Mouse (Mus musculus) gastrocnemius, postnatal 4 days (tissue): ENCODE measurements at regions not wholly inside any gene's neighbourhood (a gene's known extent, or its start where the extent isn't known, plus 50 kb on each side); places are given as distances from the start of the nearest gene placed in this dataset.

ENCODE experiments used
- DNase-seq, 2 experiments: peaks; one replicate each; pipeline ENCODE4 v3.0.0; 2021 to 2022; ENCODE audit warnings: low spot score in 2 of 2, mixed read lengths in 2 of 2

DNA sequence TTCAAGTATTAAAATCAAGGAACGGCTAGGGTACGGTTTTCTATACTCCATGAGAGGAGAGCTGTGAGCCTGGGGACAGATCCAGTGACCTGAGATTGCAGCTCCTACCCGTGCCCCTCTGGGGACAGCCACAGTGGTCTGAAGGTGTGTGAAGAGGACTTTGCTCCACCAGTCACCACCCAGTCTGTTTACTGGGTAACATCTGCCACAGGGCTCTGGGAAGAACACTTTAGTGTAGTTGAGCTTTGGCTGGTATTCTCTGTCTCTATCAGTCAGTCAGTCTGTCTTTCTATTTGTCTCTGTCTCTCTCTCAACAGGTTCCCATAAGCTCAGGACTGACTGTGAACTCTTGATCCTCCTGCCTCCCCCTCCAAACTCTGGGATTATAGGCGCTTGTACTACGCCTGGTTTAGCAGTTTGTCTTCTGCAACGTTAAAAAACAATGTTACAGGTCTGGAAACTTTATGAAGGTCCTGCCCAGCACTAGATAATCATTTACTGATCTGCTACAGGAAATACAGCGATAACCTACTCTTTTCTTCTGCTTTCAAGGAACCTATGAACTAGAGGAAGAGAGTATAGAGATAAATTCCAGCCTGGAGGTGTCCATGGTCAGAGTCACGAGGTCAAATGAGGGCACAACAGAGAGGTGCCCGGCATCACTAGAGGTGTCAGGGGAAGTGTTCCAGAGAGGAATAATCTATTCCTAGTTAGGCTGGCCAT lies 50.2 kb upstream of the Slc38a2 start:
- no peak for DNase-seq
